Mouse (Mus musculus): ENCODE measurements around the gene Ptgr2.
"Not testable (repeated sequence)": the region's sequence is repeated elsewhere in the genome, so short reads cannot be mapped to it uniquely, and the experiment has no call there.

The Ptgr2 gene

DNA sequence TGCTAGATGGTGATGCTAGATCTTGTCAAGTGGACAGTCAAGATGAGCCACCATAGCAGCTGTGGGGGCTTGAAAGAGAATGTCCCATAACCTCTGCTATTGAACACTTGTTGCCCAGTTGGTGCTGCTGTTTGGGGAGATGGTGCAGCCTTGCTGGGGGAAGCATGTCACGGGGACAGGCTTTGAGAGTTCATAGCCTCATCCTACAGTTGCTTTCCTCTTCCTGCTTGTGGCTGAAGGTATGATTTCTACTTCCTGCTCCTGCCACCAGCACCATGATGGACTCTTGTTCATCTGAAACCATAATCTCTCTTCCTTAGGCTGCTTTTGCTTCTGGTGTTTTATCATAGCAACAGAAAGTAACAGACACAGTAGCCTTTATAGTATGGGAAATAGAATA is 19.5 kb downstream of the Ptgr2 start:
- DNase-seq (ENCODE audit: low spot score in 2 of 2), result no peak

DNA sequence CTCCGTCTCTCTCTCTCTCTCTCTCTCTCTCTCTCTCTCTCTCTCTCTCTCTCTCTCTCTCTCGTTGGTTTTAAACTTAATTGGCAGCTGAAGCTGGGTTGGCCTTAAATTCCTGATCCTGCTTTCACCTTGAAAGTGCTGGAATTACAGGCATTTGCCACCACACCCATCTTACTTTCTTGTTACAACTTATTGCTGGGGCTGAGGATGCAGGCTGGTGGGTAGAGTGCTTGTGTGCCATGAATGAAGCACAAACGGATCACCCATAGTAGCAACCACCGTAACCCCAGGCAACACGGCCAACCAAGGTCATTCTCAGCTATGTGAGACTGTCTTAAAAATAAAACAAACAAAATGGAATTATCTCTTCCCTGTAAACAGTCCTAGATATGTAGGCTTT is 26.3 kb downstream of the Ptgr2 start:
- DNase-seq (ENCODE audit: low spot score in 2 of 2), result no peak

- DNase-seq (ENCODE audit: low spot score in 2 of 2), result no peak
These were observed 31.0 kb downstream of the Ptgr2 start for GRCm38 (mm10) chr12:84316006-84316405.

DNA sequence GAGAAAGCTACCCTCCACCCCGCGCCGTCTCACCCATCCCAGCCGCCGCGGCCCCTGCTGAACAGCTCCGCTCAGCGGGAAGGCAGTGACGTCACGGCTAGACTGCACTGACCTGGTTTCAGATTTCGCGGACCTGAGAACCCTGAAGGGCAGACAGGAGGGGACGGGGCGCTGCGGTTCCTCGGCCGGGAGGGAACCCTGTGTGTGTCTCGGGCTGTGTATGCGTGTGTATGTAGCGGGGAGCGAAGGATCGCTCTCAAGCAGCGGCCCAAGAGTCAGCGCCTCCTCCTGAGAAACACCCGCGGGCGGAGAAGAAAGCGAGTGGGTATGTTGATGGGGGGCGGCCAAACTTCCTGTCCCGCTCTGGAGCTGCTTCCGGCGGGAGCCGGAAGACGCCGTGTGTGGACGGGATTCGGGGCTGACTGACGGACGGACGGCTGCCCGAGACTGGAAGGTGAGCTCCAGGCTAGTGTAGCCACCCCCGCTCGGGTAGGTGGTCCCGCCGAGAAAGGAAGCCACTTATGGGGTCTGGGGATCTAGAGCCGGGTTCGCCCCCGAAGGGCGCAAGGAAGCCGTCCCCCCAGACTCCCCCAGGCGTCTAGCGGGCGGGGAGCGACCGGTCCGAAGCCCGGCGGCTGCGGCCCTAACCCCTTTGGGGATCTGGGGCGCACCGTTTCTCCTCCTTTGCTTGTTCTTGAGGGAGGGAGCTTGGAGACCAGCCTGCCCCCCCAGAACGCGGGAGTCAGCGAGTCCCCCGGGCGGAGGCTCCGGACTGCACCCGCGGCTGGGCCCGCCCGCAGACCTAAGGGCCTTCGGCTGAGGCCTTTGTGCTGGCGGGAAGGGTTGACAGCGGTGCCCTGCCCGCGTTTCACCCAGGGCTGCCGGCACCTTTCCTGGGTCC is 31.9 kb downstream of the Ptgr2 start, which contains the start of gene Zfp410:
TSS of gene Zfp410 (plus strand) at position 132 of the 901 bp plus-strand sequence.
- DNase-seq (ENCODE audit: low spot score in 2 of 2), result peak; percentile 74 to 81

GRCm38 (mm10) chr12:84327111-84327512 is 42.1 kb downstream of the Ptgr2 start:
- no peak for DNase-seq (ENCODE audit: low spot score in 2 of 2)

DNA sequence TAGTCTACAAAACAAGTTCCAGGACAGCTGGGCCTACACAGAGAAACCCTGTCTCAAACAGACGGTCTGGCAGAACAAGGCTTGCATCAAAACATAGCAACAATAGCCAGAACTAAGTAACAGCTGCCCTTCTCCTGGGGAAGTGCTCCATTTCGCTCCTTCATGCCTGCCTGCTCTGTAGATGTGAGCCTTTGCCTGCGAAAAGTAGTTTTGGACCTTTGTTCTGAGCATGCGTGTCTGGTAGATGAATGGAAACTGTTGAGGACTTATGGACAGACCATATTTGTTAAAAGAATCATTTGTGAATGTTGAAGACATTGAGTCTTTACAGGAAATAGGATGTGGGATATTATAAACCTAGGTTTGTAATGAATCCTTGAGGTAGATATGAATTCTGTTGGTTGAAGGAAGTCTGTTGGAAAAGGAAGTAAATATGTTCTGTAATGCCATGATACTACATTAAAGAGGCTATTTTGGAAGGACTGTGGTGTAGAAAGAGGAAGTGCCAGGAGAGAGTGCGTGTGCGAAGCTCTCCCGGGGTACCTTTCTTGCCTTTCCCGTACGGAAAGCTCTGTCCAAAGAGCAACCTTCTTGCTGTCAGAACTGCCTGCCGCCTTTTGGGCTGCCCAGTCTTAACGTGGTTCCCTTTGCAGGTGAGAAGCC is 52.1 kb downstream of the Ptgr2 start:
- DNase-seq (ENCODE audit: low spot score in 2 of 2), result no peak

GRCm38 (mm10) chr12:84347192-84347591 is 62.2 kb downstream of the Ptgr2 start:
- no peak for DNase-seq (ENCODE audit: low spot score in 2 of 2)

GRCm38 (mm10) chr12:84358699-84359098 is 73.7 kb downstream of the Ptgr2 start:
- not testable (repeated sequence) for DNase-seq (ENCODE audit: low spot score in 2 of 2)

DNA sequence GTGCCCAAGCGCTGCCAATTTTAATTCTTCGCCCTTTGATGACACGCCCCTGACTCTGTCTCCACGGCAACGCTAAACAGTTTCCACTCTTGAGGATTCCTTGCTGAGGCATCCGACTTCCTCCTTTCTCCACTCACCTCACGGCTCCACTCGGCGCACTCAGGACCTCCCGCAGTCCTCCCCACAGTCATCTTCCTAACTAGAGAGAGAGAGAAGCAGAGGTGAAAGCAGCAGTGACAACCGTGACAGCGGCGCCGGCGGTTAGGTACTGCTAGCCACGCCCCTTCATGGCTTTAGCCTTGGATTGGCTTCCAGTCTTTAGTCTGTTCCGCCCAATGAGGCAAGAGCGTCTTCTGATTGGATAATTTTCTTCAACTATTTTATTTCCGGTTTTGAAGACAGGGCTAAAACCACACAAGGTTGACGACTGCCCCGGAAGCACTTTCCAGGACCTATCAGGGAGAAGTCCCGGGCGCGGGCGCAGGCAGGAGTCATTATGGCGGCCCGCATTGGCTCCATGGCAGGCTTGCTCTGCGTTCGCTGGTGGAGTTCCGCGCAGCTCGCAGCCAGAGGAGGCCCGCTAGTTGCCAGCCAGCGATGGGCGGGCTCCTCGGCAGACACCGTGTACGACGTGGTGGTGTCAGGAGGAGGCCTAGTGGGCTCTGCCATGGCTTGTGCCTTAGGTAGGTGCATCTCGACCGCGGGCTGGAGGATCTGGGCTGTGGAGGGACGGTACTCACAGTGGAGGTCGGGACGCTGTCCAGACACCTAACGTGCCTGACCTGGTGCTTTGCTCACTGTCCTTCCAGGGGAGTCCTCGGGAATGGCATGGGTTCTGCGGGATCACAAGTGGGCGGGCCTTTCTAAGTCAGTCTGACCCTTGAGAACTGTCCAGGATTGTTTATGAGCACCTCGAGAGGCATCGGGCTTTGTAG is 76.8 kb downstream of the Ptgr2 start, which contains the start of the genes Coq6 and Fam161b:
TSS of gene Coq6 (plus strand) at position 103 of the 935 bp plus-strand sequence.
TSS of gene Fam161b (minus strand) at position 279 of the 935 bp plus-strand sequence.
- DNase-seq (ENCODE audit: low spot score in 2 of 2), result peak; percentile 96

DNA sequence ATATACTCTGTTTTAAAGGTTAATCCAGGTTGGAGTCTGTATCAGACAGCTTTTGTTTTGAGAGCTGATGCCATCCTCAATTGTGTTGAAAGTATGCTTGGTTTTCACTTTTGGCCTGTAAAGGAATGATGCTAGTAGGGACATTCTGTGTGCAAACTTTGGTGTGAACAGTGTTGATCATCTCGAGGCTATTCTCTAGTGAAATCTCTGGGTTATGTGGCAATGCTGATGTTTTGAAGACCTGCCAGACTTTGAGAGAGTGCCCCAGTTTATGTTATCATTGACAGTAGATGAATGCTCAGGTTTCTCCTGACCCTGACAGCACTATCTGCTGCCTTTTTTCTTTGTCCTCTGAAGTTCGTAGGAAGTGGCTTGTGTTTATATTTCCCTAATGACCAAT is 77.8 kb downstream of the Ptgr2 start:
- no peak for DNase-seq (ENCODE audit: low spot score in 2 of 2)

DNA sequence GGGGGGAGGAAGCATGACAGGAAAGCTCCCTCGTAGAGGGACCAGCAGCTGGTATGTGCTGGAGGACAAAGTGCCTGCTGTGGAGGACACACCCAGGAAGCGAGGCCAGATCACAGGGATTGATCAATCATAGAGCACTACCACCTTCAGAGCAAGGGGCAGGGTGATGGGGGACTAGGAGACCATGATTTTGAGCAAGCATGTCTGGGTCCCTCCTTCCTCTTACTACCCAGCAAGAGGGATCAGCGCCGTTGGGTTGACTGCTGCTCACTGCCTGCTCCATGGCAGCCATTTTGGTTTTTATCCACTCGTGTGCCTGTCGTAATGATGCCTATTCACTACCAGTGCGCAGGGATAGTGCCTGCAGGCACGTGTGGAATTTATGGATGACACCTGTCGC is 79.3 kb downstream of the Ptgr2 start:
- no peak for DNase-seq (ENCODE audit: low spot score in 2 of 2)

- no peak for DNase-seq (ENCODE audit: low spot score in 2 of 2)
These were observed 80.1 kb downstream of the Ptgr2 start for GRCm38 (mm10) chr12:84365137-84365536.

Data from right cerebral cortex, postnatal 36 days (tissue).